23 mouse cellular contexts compared by ENCODE assay signal in the genomic region with DNA sequence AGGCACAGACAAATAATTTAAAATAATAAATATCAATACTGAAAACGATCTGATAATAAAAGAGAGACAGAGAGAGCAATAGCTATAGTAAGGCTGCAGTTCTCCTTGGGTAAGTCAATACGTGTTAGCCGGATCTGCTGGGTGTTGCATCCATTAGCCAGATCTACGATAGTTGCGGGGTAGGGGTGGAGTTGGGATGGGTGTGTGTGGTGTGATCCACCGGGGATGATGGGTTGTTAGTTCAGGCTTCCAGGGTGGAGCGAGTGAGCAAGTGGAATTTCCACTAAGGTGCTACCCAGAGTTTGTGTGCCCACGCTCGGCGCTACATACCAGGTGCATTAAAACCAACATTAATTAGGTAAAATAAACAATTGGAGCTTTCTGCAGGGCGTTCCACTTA.
"Had no signal": no experiment of that assay in that cellular context is flagged by ENCODE, and none has a peak within 500 bp of the region (broad histone marks: within the 10 kb centered on the region; RNA-seq: fewer than 3 reads in every experiment).

No protein-coding gene starts in this region.

- H3K4me1 ChIP-seq: megakaryocyte, embryonic 14.5 days had no signal

- H3K27me3 ChIP-seq: limb, embryonic 12.5 days; limb, embryonic 15.5 days; megakaryocyte, embryonic 14.5 days; stomach, embryonic 15.5 days had no signal

- H3K27ac ChIP-seq: kidney, postnatal 0 days; limb, embryonic 12.5 days; limb, embryonic 15.5 days; liver, embryonic 14.5 days; macrophage; midbrain, embryonic 10.5 days; stomach, embryonic 15.5 days had no signal

- ATAC-seq: intestine, embryonic 16.5 days; liver, postnatal 0 days; lung, postnatal 0 days had no signal

- H3K9ac ChIP-seq: limb, embryonic 12.5 days; limb, embryonic 15.5 days; liver, embryonic 14.5 days; liver, postnatal 0 days; lung, embryonic 14.5 days; stomach, embryonic 15.5 days had no signal

- H3K36me3 ChIP-seq: limb, embryonic 12.5 days; limb, embryonic 15.5 days; midbrain, embryonic 10.5 days; stomach, embryonic 15.5 days had no signal

- DNase-seq: kidney, adult 18-20 months; kidney, adult 9 months; kidney, postnatal 36 days; layer of hippocampus, postnatal 36 days; left cerebral cortex, postnatal 4 days; liver, postnatal 0 days; lung, embryonic 14.5 days; right cerebral cortex, adult 18-20 months; right cerebral cortex, postnatal 14 days; right cerebral cortex, postnatal 4 days; thymus, adult 18-20 months; thymus, postnatal 36 days had no signal

- H3K4me2 ChIP-seq: limb, embryonic 12.5 days; limb, embryonic 15.5 days; liver, embryonic 11.5 days; lung, embryonic 14.5 days; stomach, embryonic 15.5 days had no signal

- H3K9me3 ChIP-seq: limb, embryonic 12.5 days; limb, embryonic 15.5 days; megakaryocyte, embryonic 14.5 days; midbrain, embryonic 10.5 days; stomach, embryonic 15.5 days had no signal

- H3K4me3 ChIP-seq: limb, embryonic 12.5 days; limb, embryonic 15.5 days; megakaryocyte, embryonic 14.5 days; midbrain, embryonic 10.5 days; stomach, embryonic 15.5 days had no signal
